Mouse (Mus musculus) liver, embryonic 14.5 days (tissue): ENCODE results near the gene Ctcf.
A peak's percentile ranks its signal among the peaks of the same experiment; 100 is the strongest.

Source experiments
- CTCF ChIP-seq: IDR thresholded peaks from 2 replicates; pipeline ENCODE4 v1.5.1; 2016; ENCODE audit warnings: antibody characterized with exemption, low read depth, control low read depth
- EP300 ChIP-seq: IDR thresholded peaks from 2 replicates; pipeline ENCODE4 v1.6.1; 2016; ENCODE audit warnings: antibody characterized with exemption, low read depth

DNA sequence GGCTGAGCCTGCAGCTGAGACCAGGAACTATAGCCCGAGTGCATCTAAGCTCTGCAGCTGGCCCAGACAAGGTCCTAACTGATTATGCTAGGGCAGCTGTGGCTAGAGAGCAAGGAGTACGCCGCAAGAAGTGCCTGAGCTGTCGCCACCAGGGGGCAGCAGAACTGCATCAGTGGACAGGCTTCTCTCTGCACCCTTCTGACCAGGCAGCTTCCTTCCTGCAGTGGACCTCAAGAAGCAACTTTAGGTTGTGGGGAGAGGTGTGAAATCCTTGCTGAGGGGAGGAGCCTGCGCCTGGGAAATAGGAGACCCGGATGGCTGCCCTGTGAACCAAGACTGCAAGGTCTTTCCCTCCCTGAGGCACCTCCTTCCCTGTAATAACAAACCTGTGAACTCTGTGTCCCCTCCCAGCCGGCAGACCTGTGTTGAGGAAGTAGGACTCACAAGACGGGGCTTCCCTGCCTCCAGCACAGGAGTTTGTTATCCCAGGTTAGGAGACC lies 13.9 kb upstream of the Ctcf start:
- TF ChIP-seq CTCF (peak; percentile 99), EP300 (no peak)
